Mouse (Mus musculus): ENCODE results near the gene Kdm2b. TPM values are rescaled to one million over a fixed set of nuclear protein-coding genes. Genes with fewer than 3 reads are reported as not detected.

Gene Kdm2b
- polyA plus RNA-seq, 1 experiment from 2014 or later, result 8.3 TPM

DNA sequence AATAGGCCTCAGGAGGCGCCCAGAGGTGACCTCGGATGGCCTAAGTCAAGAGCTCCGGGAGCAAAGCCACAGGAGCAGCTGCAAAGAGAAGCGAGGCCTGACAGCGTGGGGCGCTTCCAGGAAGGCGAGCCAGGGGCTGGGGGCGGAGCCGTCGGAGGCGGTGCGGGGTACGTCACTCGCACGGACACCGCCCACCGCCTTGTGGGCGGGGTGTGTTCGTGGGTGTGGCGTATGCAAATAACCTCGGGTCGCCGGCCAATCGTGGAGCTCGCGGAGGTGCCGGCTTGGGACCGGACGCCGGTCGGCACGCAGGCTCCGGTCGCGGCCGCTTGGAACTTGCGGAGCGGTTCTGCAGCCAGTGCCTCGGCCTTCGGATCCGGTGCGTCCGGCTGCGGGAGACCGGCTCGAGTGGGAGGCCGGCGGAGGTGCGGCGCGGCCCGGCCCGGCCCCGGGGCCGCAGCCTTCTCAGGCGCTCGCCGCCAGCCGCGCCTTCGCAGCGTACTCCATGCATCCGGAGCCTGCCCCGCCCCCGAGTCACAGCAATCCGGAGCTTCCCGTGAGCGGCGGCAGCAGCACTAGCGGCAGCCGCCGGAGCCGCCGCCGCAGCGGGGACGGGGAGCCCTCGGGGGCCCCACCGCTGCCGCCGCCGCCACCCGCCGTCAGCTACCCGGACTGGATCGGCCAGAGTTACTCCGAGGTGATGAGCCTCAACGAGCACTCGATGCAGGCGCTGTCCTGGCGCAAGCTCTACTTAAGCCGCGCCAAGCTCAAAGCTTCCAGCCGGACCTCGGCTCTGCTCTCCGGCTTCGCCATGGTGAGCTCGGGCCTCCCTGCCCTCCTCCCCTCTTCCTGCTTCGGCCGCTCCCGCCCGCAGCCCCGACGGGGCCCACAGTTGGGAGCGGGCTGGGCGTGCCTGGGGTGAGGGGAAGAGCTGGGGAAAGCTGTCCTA lies 25.4 kb upstream of the Kdm2b start, which contains the start of gene Orai1:
Orai1 (plus strand) TSS at position 322 of the 949 bp plus-strand sequence.
- H3K36me3 ChIP-seq (replicated peaks; ENCODE audit: insufficient read depth, low read length), result no peaks in the 10 kb centered on the region
- WGBS (ENCODE audit: insufficient replicate concordance), result 2% methylated on average over 72 of the region's 106 CpGs
- H3K9me3 ChIP-seq (ENCODE audit: low read length), result no peaks in the 10 kb centered on the region
- H3K9ac ChIP-seq (replicated peaks), result peak within 1 kb of the TSS; percentile 66
- peak; percentile 100 for DNase-seq
- TF ChIP-seq EP300 (IDR thresholded peaks at IDR 0.05; ENCODE audit: low read depth) (no peak), CTCF (IDR thresholded peaks at IDR 0.05; ENCODE audit: low read depth) (no peak; the same call in 1 of the 2 replicates)
- H3K4me2 ChIP-seq (ENCODE audit: low read depth, low read length), result peak within 1 kb of the TSS; percentile 83
- H3K4me3 ChIP-seq (ENCODE audit: low read depth, low read length), result peak within 1 kb of the TSS; percentile 76
- H3K27ac ChIP-seq (ENCODE audit: low read depth), result peak within 1 kb of the TSS; percentile 94
- H3K27me3 ChIP-seq (ENCODE audit: insufficient read depth, low read length), result no peaks in the 10 kb centered on the region
- peaks cover 48% of the 10 kb centered on the region for H3K4me1 ChIP-seq (ENCODE audit: insufficient read depth)
- peak; percentile 96 for ATAC-seq

GRCm38 (mm10) chr5:123013599-123014315 lies 24.1 kb upstream of the Kdm2b start:
- peaks cover 35% of the 10 kb centered on the region for H3K4me1 ChIP-seq (ENCODE audit: insufficient read depth)
- 53% methylated on average over 9 of the region's 9 CpGs for WGBS (ENCODE audit: insufficient replicate concordance)
- H3K9ac ChIP-seq (replicated peaks), result no peak overlapping the region
- no peaks in the 10 kb centered on the region for H3K27me3 ChIP-seq (ENCODE audit: insufficient read depth, low read length)
- H3K27ac ChIP-seq (ENCODE audit: low read depth), result no peak overlapping the region
- no peak overlapping the region for H3K4me2 ChIP-seq (ENCODE audit: low read depth, low read length)
- H3K36me3 ChIP-seq (replicated peaks; ENCODE audit: insufficient read depth, low read length), result no peaks in the 10 kb centered on the region
- no peak overlapping the region for H3K4me3 ChIP-seq (ENCODE audit: low read depth, low read length)
- peak; percentile 71 for DNase-seq
- ATAC-seq, result no peak
- TF ChIP-seq CTCF (IDR thresholded peaks at IDR 0.05; ENCODE audit: low read depth), result peak; percentile 86
- TF ChIP-seq EP300 (IDR thresholded peaks at IDR 0.05; ENCODE audit: low read depth), result no peak
- H3K9me3 ChIP-seq (ENCODE audit: low read length), result no peaks in the 10 kb centered on the region

GRCm38 (mm10) chr5:123011705-123012104 lies 22.1 kb upstream of the Kdm2b start:
- ATAC-seq (no peak), DNase-seq (no peak)
- WGBS (ENCODE audit: insufficient replicate concordance), result 90% methylated on average over 9 of the region's 9 CpGs
- H3K4me3 ChIP-seq (ENCODE audit: low read depth, low read length), result no peak overlapping the region
- no peak overlapping the region for H3K4me2 ChIP-seq (ENCODE audit: low read depth, low read length)
- TF ChIP-seq EP300 (IDR thresholded peaks at IDR 0.05; ENCODE audit: low read depth) (no peak), CTCF (IDR thresholded peaks at IDR 0.05; ENCODE audit: low read depth) (no peak)
- H3K27ac ChIP-seq (ENCODE audit: low read depth), result no peak overlapping the region
- H3K36me3 ChIP-seq (replicated peaks; ENCODE audit: insufficient read depth, low read length), result no peaks in the 10 kb centered on the region
- H3K9ac ChIP-seq (replicated peaks), result no peak overlapping the region
- H3K4me1 ChIP-seq (ENCODE audit: insufficient read depth), result peaks cover 19% of the 10 kb centered on the region
- no peaks in the 10 kb centered on the region for H3K9me3 ChIP-seq (ENCODE audit: low read length)
- no peaks in the 10 kb centered on the region for H3K27me3 ChIP-seq (ENCODE audit: insufficient read depth, low read length)

DNA sequence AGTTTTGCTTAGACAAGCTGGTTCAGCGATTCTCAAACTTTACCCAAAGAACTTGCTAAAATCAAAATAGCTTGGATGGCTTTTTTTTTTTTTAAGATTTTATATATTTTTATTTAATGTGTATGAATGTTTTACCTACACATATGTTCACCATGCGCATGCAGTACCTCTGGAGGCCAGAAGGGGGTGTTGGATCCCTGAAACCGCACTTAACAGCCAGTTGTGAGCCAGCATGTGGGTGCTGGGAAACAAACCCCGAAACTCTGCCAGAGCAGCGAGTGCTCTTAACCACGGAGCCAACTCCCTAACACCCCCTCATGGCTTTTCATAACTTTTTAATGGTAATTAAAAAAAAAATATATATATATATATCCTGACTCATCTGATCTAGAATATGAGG lies 21.2 kb upstream of the Kdm2b start:
- ATAC-seq, result no peak
- no peak for DNase-seq
- H3K4me3 ChIP-seq (ENCODE audit: low read depth, low read length), result no peak overlapping the region
- H3K9ac ChIP-seq (replicated peaks), result no peak overlapping the region
- no peak overlapping the region for H3K27ac ChIP-seq (ENCODE audit: low read depth)
- no peaks in the 10 kb centered on the region for H3K9me3 ChIP-seq (ENCODE audit: low read length)
- H3K27me3 ChIP-seq (ENCODE audit: insufficient read depth, low read length), result no peaks in the 10 kb centered on the region
- no peaks in the 10 kb centered on the region for H3K36me3 ChIP-seq (replicated peaks; ENCODE audit: insufficient read depth, low read length)
- H3K4me1 ChIP-seq (ENCODE audit: insufficient read depth), result peaks cover 11% of the 10 kb centered on the region
- no peak for TF ChIP-seq EP300 (IDR thresholded peaks at IDR 0.05; ENCODE audit: low read depth)
- peak; percentile 56 for TF ChIP-seq CTCF (IDR thresholded peaks at IDR 0.05; ENCODE audit: low read depth)
- 91% methylated on average over 6 of the region's 6 CpGs for WGBS (ENCODE audit: insufficient replicate concordance)
- H3K4me2 ChIP-seq (ENCODE audit: low read depth, low read length), result no peak overlapping the region

DNA sequence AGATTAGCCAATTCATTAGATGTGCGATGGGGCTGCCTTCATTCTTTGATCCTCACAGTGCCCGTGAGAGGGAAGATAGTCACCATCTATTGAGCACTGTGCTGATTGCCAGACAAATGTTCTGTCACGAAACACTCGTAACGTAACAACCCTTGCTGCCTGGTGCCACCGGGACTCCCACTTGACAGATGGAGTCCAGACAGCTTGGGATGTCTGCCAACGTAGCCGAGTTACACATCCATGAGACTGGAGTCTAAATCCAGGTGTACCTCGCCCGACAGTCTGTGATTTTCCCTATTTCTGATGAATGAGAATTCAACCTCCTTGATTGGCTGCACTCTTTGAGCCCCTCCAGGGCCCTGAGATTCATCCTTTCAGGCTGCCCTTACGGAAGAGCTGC lies 20.2 kb upstream of the Kdm2b start:
- Histone ChIP-seq H3K9ac (replicated peaks) (no peak overlapping the region), H3K4me1 (ENCODE audit: insufficient read depth) (peaks cover 9% of the 10 kb centered on the region), H3K27ac (ENCODE audit: low read depth) (no peak overlapping the region), H3K4me2 (ENCODE audit: low read depth, low read length) (no peak overlapping the region), H3K4me3 (ENCODE audit: low read depth, low read length) (no peak overlapping the region), H3K36me3 (replicated peaks; ENCODE audit: insufficient read depth, low read length) (no peaks in the 10 kb centered on the region), H3K27me3 (ENCODE audit: insufficient read depth, low read length) (no peaks in the 10 kb centered on the region), H3K9me3 (ENCODE audit: low read length) (no peaks in the 10 kb centered on the region)
- no peak for TF ChIP-seq EP300 (IDR thresholded peaks at IDR 0.05; ENCODE audit: low read depth)
- TF ChIP-seq CTCF (IDR thresholded peaks at IDR 0.05; ENCODE audit: low read depth), result no peak
- no peak for ATAC-seq
- DNase-seq, result no peak
- WGBS (ENCODE audit: insufficient replicate concordance), result 75% methylated on average over 11 of the region's 11 CpGs

- ATAC-seq, result no peak
- Histone ChIP-seq H3K4me1 (ENCODE audit: insufficient read depth) (peaks cover 4% of the 10 kb centered on the region), H3K36me3 (replicated peaks; ENCODE audit: insufficient read depth, low read length) (no peaks in the 10 kb centered on the region), H3K4me2 (ENCODE audit: low read depth, low read length) (no peak overlapping the region), H3K27me3 (ENCODE audit: insufficient read depth, low read length) (no peaks in the 10 kb centered on the region), H3K27ac (ENCODE audit: low read depth) (no peak overlapping the region), H3K9ac (replicated peaks) (no peak overlapping the region), H3K9me3 (ENCODE audit: low read length) (no peaks in the 10 kb centered on the region), H3K4me3 (ENCODE audit: low read depth, low read length) (no peak overlapping the region)
- no peak for TF ChIP-seq CTCF (IDR thresholded peaks at IDR 0.05; ENCODE audit: low read depth)
- no peak for TF ChIP-seq EP300 (IDR thresholded peaks at IDR 0.05; ENCODE audit: low read depth)
- no peak for DNase-seq
- 71% methylated on average over 7 of the region's 7 CpGs for WGBS (ENCODE audit: insufficient replicate concordance)
Observed at GRCm38 (mm10) chr5:123008877-123009493, 19.4 kb upstream of the Kdm2b start.
